Mouse (Mus musculus) testis, adult 2 months (tissue): ENCODE measurements around the gene Mroh2a.

Experiments
- CTCF ChIP-seq: fragments of 200-500 bp; IDR thresholded peaks from 2 replicates; pipeline ENCODE4 v1.5.1; 2012; ENCODE audit warnings: low read depth, mild to moderate bottlenecking, inconsistent platforms, low read length, moderate library complexity; ENCODE audit not compliant: control insufficient read depth, insufficient read depth, insufficient replicate concordance
- POLR2A ChIP-seq: fragments of 200-500 bp; IDR thresholded peaks from 2 replicates; pipeline ENCODE4 v1.6.1; 2012; ENCODE audit warnings: low read depth, mild to moderate bottlenecking, inconsistent platforms, low read length, moderate library complexity; ENCODE audit not compliant: control insufficient read depth

GRCm38 (mm10) chr1:88243861-88244260 lies 17.1 kb downstream of the Mroh2a start:
- TF ChIP-seq CTCF, result no peak
- no peak for TF ChIP-seq POLR2A
